17 mouse cellular contexts compared by ENCODE assay signal in genomic region chr3:10092914-10093313, GRCm38 (mm10). TPM values are rescaled to one million over a fixed set of nuclear protein-coding genes. Genes with fewer than 3 reads are reported as not detected.
DNase-seq lines count a peak whose midpoint lies in the region; ATAC-seq and TF ChIP-seq lines count a peak whose summit lies in the region.
"Had no signal": no experiment of that assay in that cellular context is flagged by ENCODE, and none has a peak within 500 bp of the region (broad histone marks: within the 10 kb centered on the region; RNA-seq: fewer than 3 reads in every experiment).

No protein-coding gene starts in this region.

- no peak for TF ChIP-seq CTCF in gastrocnemius, adult 2 months (IDR thresholded peaks at IDR 0.05)
- no peak for TF ChIP-seq CTCF in heart, postnatal 0 days (IDR thresholded peaks at IDR 0.05; ENCODE audit: low read depth)

- no peak overlapping the region for H3K4me3 ChIP-seq in gastrocnemius, adult 2 months
- no peak overlapping the region for H3K4me3 ChIP-seq in heart, postnatal 0 days (ENCODE audit: low read depth, low read length)
- no peak overlapping the region for H3K4me3 ChIP-seq in lung, embryonic 15.5 days
- H3K4me3 ChIP-seq in stomach, embryonic 16.5 days (replicated peaks; ENCODE audit: low read length): no peak overlapping the region
- H3K4me3 ChIP-seq: forebrain, embryonic 13.5 days; limb, embryonic 13.5 days; neural tube, embryonic 13.5 days had no signal

- no peak for TF ChIP-seq EP300 in heart, postnatal 0 days (IDR thresholded peaks at IDR 0.05; ENCODE audit: low read depth)

- H3K4me1 ChIP-seq in heart, postnatal 0 days (ENCODE audit: control insufficient read depth, insufficient read depth): peaks cover 8% of the 10 kb centered on the region; the same call in 1 of the 2 replicates
- peaks cover 7% of the 10 kb centered on the region; the same call in 1 of the 2 replicates for H3K4me1 ChIP-seq in lung, embryonic 15.5 days
- peaks cover 3% of the 10 kb centered on the region; the same call in 1 of the 2 replicates for H3K4me1 ChIP-seq in stomach, embryonic 16.5 days (ENCODE audit: control insufficient read depth, insufficient read depth, low read length)
- H3K4me1 ChIP-seq: forebrain, embryonic 13.5 days; neural tube, embryonic 13.5 days had no signal

- H3K36me3 ChIP-seq in heart, postnatal 0 days (replicated peaks; ENCODE audit: control insufficient read depth, insufficient read depth, low read length): no peaks in the 10 kb centered on the region
- H3K36me3 ChIP-seq in lung, embryonic 15.5 days: no peaks in the 10 kb centered on the region
- no peaks in the 10 kb centered on the region for H3K36me3 ChIP-seq in stomach, embryonic 16.5 days (ENCODE audit: control insufficient read depth, insufficient read depth, low read length)
- H3K36me3 ChIP-seq: limb, embryonic 13.5 days; neural tube, embryonic 13.5 days had no signal

- H3K9ac ChIP-seq in heart, postnatal 0 days (replicated peaks; ENCODE audit: low read depth, low read length): no peak overlapping the region
- no peak overlapping the region for H3K9ac ChIP-seq in lung, embryonic 15.5 days
- 0 out of 2 replicates have a peak overlapping the region, but pooled peaks have one; percentile 18 for H3K9ac ChIP-seq in stomach, embryonic 16.5 days (ENCODE audit: low read length)
- H3K9ac ChIP-seq: forebrain, embryonic 13.5 days; hindbrain, embryonic 14.5 days; limb, embryonic 13.5 days; liver, embryonic 14.5 days; neural tube, embryonic 13.5 days had no signal

- DNase-seq in gastrocnemius, adult 2 months: no peak
- no peak for DNase-seq in gastrocnemius, postnatal 36 days
- DNase-seq in heart, postnatal 0 days (ENCODE audit: low spot score): no peak
- DNase-seq in heart, postnatal 4 days: no peak
- no peak for DNase-seq in lung, postnatal 10 days
- DNase-seq in ovary, postnatal 10 days (ENCODE audit: low spot score): no peak
- DNase-seq: cerebellum, postnatal 10 days; layer of hippocampus, adult 9-11 months; right cerebral cortex, postnatal 25 days; thymus, postnatal 4 days had no signal

- WGBS in heart, postnatal 0 days: 66% methylated on average over 6 of the region's 6 CpGs
- WGBS in lung, embryonic 15.5 days: 24% methylated on average over 6 of the region's 6 CpGs
- WGBS in stomach, embryonic 16.5 days: 21% methylated on average over 6 of the region's 6 CpGs

- intact Hi-C loops in gastrocnemius, adult 2 months (cut with DNase I): no loop called here
- intact Hi-C loops in gastrocnemius, postnatal 36 days (cut with DNase I): no loop called here

- no peak overlapping the region for H3K4me2 ChIP-seq in heart, postnatal 0 days (ENCODE audit: low read depth, low read length)
- no peak overlapping the region for H3K4me2 ChIP-seq in lung, embryonic 15.5 days
- peak overlapping the region; percentile 28; the same call in 1 of the 2 replicates for H3K4me2 ChIP-seq in stomach, embryonic 16.5 days (ENCODE audit: low read depth, low read length)
- H3K4me2 ChIP-seq: forebrain, embryonic 13.5 days; hindbrain, embryonic 14.5 days; limb, embryonic 13.5 days; neural tube, embryonic 13.5 days had no signal

- no peaks in the 10 kb centered on the region for H3K9me3 ChIP-seq in heart, postnatal 0 days (replicated peaks; ENCODE audit: control insufficient read depth, low read length)
- no peaks in the 10 kb centered on the region for H3K9me3 ChIP-seq in lung, embryonic 15.5 days
- no peaks in the 10 kb centered on the region for H3K9me3 ChIP-seq in stomach, embryonic 16.5 days (replicated peaks; ENCODE audit: control insufficient read depth, low read length)
- H3K9me3 ChIP-seq: forebrain, embryonic 13.5 days; limb, embryonic 13.5 days; neural tube, embryonic 13.5 days had no signal

- no peak for ATAC-seq in heart, postnatal 0 days (ENCODE audit: insufficient read depth, low read depth)
- ATAC-seq in lung, embryonic 15.5 days (ENCODE audit: borderline replicate concordance, extremely low read depth, low FRiP score, low TSS enrichment): no peak
- peak; percentile 13; the same call in 1 of the 2 replicates for ATAC-seq in stomach, embryonic 16.5 days (ENCODE audit: insufficient read depth, low FRiP score)
- ATAC-seq: forebrain, embryonic 13.5 days had no signal

- 0 out of 2 replicates have a peak overlapping the region, but pooled peaks have one; percentile 20 for H3K27ac ChIP-seq in gastrocnemius, adult 2 months
- peak overlapping the region; percentile 48 for H3K27ac ChIP-seq in heart, postnatal 0 days (ENCODE audit: low read depth)
- H3K27ac ChIP-seq in lung, embryonic 15.5 days: peak overlapping the region; percentile 7; the same call in 1 of the 2 replicates
- H3K27ac ChIP-seq in stomach, embryonic 16.5 days (ENCODE audit: low read length): peak overlapping the region; percentile 15; the same call in 1 of the 2 replicates
- H3K27ac ChIP-seq: forebrain, embryonic 13.5 days; hindbrain, embryonic 14.5 days; limb, embryonic 13.5 days; liver, embryonic 14.5 days; neural tube, embryonic 13.5 days had no signal

- no peaks in the 10 kb centered on the region for H3K27me3 ChIP-seq in heart, postnatal 0 days (ENCODE audit: control insufficient read depth, insufficient read depth, low read length)
- no peaks in the 10 kb centered on the region; the same call in 1 of the 2 replicates for H3K27me3 ChIP-seq in lung, embryonic 15.5 days
- no peaks in the 10 kb centered on the region for H3K27me3 ChIP-seq in stomach, embryonic 16.5 days (ENCODE audit: control insufficient read depth, insufficient read depth, low read length)
- H3K27me3 ChIP-seq: forebrain, embryonic 13.5 days; limb, embryonic 13.5 days; neural tube, embryonic 13.5 days had no signal

RNA-seq across cellular contexts. Expression of gene Gm9833, which starts 5.0 kb away (rescaled TPM):
- total RNA-seq in gastrocnemius, adult 2 months (2021): under 1 TPM; 0.18 to 0.36 TPM
- under 1 TPM; 0.37 to 0.48 TPM for total RNA-seq in gastrocnemius, postnatal 36 days (2021)
- 0.08 and 0.23 TPM in 2 replicates for total RNA-seq in heart, postnatal 0 days (2014; rRNA removed; ENCODE audit: low replicate concordance)
- 0.74 and 0.75 TPM in 2 replicates for polyA plus RNA-seq in heart, postnatal 0 days (2015; fragmentation: Nextera tagmentation; extraction: Ambion mirVana)
- 1 to 10 TPM; 3.6 to 5.6 TPM for total RNA-seq in heart, postnatal 4 days (2021)
- 3.4 TPM in 2 replicates for polyA plus RNA-seq in lung, embryonic 15.5 days (2015; fragmentation: Nextera tagmentation; extraction: Ambion mirVana)
- polyA plus RNA-seq in stomach, embryonic 16.5 days (2015; fragmentation: Nextera tagmentation; extraction: Ambion mirVana): 1.7 and 1.9 TPM in 2 replicates
